Mouse (Mus musculus): ENCODE data around the gene Zfp768.

- no peak for TF ChIP-seq CTCF (IDR thresholded peaks at IDR 0.05; ENCODE audit: low read depth)
- no peak for TF ChIP-seq EP300 (optimal IDR thresholded peaks at IDR 0.05)
These were observed 20.4 kb downstream of the Zfp768 start for GRCm38 (mm10) chr7:127324944-127325343.
